Mouse (Mus musculus) layer of hippocampus, adult 11-12 months (tissue): Measurements from ENCODE around the gene Sox14.

Experiments used
- DNase-seq: peaks from one replicate; pipeline ENCODE4 v3.0.0; 2022; ENCODE audit warnings: low spot score

Gene Sox14

DNA sequence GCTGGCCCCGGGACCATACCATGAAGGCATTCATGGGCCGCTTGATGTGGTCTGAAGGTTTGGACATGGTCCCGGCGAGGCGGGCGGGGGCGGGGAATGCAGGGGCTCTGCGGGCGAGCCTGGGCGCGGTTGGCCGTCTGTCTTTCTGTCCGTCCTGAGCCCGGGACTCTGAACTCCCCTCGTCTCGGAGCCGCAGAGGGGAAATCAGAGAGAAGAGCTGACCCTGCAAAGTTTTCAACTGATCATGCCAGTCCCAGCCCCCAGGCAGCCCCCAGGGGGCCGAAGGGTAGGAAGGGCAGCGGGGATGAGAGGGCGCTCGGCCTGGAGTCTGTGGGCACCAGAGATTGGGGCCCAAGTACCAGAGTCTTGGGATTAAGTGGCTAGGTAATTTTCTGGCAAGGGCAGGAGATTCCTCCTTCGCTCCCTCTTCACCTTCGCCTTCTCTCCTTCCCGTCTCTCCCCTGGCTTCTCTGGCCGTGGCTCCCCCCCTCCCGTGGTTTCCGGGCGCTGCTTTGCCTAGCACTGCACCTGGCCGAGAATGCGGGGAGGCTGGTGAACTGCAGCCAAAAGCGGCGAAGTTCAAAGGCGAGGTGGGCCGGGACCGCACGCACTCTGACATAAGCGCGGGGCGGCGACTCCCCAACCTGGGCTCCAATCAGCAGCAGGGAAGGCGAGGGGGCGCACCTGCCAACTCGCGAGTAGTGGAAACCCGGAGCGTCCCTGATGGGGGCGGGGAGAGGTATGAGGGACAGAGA lies at the start of gene Sox14:
Gene Sox14, minus strand, starts transcription at position 553 of the 755 bp plus-strand sequence.
- no peak for DNase-seq

DNA sequence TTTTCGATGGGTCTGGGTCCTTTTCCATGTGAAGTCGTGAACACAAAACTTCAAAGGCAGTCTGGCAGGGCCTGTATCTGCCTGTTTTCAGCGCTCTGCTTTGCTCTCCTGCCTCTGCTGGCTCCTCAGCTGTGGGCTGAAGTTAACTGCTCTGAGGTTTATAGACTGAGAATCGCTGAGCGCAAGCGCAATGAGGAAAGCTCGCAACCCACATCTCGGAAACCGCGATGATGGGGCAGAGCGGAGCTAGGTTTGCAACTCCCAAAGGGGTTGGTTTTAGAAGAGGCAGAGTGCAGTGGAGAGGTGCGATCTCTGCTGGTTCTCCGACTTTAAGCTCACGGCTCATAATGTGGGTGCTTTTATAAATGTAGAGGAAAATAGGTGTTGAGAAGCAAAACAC lies 3.3 kb upstream of the Sox14 start:
- no peak for DNase-seq

DNA sequence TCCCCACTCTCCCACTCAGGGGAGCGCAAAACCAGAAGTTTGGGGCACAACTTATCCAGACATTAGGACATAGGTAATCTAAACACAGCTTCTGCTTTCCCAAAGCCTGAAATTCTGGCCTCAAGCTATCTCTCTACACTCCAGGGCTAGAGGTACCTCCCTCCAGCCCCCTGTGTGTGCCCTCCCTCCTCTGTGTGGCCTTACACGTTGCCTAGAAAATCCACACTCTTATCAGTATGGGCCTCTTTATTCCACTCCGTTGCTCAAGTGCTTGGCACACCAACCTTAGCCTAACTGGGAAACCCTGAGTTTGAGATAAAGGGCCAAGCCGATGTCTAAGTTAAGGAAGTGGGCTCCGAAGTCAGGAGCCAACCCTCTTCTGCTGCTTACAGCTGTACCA lies 2.6 kb upstream of the Sox14 start:
- DNase-seq = no peak

DNA sequence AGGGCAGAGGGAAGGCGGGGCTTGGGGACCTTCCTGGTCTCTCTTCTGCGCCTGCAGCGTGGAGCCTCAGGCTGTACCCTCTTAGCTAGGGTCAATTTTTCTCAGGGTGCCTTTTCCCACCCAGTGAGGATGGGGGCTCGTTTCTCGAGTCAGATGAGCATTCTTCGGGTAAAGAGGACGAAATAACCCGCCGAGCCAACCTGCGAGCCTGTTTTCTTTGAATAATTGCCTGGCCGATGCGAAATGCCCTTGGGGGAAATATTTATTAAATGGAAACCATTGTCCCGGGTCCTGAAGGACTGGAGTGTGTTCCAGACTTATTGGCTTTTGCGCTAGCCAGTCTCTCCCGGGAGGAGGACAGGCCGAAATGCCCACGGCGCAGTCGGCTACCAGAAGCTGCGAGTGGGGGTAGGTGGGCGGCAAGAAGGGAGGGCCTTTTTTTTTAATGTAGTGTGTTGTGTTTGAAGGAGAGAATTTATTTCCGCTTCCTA lies 1.1 kb upstream of the Sox14 start:
- DNase-seq = no peak

DNA sequence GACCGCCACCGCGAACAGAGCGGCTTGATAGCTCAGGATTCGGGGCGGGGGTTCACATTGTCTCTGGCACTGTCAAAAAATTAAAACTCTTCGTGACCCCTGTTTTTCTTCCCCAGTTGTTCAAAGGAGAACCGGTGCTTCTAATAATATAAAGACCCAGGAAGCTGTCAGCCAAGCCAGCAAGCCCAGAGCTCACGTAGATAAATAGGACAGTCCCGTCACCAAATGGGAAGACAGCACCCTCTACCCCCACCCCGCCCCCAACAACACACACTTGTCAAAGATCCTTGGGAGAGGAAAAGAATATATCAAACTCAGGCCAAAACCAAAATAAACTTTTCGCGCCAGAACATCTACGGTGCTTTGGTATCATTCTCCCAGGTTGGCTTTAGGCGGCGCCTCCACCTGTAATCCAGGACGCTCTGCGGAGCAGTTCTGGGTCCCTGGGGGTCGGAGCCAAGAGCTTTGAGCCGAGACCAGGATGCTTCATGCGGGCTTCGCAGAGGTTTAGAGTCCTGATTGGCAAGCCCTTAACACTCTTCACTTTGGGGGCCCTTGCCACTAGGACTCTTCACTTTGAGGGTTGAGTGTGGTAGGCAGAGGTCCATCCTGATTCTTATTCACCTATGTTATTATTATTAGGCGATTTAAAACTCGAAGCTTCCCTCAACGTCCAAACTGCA lies 544 bp upstream of the Sox14 start:
- no peak for DNase-seq

DNA sequence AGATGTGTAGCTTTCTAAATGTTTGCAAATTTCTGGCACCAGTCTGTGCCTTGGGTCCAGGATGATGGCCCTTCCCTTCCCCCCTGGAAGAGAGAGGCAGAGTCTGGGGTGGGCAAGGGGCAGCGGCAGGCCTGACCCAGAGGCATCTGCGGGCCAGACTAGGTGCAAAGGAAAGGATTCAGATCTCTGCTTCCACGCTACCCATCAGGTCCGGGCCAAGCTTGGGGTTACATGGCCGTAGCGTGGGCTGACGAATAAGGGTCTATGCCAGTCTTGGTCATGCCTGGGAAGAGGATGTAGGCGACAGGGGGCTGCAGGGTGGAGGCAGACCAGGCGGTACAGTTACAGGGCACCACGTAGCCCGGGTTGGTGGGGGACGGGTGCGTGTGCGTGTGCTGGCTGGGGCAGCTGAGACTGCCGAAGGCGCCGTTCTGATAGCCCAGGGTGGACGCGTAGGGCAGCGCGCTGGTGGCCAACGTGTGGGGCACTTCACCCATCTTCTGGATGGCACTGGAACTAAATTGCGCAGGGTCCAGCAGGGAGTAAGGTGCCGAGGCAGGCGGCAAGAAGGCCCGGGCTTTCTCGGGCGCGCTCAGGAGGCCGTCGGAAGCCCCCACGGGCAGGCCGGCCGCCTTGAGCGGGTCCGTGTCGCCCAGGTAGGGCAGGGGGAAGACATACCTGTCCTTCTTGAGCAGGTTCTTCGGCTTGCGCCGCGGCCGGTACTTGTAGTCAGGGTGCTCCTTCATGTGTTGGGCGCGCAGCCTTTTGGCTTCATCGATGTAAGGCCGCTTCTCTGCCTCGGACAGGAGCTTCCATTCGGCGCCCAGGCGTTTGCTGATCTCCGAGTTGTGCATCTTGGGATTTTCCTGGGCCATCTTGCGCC lies 994 bp downstream of the Sox14 start:
- no peak for DNase-seq

DNA sequence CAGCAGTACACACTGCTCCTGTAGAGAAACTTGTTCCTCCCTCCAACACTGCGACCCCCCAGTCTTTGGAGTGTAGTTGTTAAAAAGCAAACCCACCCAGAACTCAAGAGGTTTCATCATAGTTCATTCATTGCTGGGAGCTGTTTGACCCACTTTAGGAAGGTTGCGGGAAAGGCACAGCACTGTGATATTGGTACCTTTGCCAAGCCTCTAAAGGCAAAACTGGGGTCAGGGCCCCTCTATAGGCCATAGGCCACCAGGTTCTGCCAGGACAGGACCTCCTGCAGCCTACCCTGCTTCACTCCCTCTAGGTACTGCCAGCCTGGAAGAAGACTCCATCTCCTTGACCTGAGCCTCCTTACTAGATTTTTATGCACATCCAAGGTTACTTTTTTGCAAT lies 2.2 kb downstream of the Sox14 start:
- DNase-seq = no peak

DNA sequence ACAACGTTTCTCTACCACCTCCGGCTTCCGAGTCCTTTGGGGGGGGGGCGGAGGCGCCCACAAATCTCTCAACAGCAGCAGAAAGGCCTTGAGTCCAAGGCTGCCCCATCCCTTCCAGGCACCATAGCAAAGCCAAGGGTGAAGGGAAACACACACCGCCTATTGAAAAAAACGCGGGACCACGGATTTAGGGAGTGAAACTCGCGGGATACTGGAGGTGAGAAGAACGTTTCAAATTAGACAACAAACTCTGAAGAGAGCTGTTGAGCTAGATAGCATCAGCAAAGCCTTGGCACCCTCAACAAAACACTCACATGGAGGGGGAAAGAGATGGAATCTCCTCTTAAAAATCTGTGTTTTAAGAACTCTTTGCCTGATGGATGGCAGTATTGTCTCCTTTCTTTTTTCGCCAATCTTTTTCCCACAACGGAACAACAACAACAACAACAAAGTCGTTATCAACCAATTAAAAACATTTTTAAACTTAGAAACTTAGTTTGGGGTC lies 2.8 kb downstream of the Sox14 start:
- no peak for DNase-seq

DNA sequence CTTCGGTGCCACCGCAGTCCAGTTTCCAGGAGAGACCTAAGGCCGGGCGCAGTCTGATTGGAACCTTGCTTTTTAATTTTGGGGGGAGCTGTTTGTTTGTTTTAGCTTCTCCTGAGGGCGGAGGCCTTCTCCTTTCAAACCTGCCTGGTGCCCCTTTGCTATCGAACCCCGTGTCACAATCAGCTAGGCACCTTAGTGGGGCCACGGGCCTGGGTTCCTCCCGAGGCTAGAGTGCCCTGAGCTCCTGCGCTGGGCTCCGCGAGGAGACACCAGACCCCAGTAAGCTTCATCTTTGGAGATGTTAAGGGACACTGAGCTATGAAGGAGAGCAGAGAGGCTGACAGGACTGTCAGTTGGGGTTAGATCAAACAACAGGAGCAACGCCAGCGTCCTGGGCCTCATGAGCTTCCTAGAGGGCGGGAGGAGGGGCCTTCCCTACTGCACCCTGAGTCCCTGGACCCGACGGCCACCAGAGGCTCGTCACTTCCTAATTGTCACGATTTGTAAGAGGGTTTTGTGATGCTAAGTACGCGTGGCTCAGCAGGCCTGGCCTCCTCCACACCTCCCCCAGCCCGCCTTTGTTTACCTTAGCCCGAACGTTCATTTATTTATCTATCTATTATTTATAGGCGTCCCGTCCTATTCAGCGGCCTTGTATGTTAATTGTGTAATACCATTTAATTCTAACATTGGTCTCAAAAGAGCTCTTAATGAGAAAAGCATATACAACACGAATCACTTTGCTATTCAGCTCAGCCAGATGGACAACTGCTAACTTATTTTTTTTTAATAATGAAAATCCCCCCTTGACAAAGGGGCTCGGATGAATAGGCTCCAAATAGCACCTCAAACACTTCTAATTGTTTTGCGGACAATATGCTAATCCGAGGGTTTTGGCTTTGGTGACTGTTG lies 3.5 kb downstream of the Sox14 start:
- no peak for DNase-seq

DNA sequence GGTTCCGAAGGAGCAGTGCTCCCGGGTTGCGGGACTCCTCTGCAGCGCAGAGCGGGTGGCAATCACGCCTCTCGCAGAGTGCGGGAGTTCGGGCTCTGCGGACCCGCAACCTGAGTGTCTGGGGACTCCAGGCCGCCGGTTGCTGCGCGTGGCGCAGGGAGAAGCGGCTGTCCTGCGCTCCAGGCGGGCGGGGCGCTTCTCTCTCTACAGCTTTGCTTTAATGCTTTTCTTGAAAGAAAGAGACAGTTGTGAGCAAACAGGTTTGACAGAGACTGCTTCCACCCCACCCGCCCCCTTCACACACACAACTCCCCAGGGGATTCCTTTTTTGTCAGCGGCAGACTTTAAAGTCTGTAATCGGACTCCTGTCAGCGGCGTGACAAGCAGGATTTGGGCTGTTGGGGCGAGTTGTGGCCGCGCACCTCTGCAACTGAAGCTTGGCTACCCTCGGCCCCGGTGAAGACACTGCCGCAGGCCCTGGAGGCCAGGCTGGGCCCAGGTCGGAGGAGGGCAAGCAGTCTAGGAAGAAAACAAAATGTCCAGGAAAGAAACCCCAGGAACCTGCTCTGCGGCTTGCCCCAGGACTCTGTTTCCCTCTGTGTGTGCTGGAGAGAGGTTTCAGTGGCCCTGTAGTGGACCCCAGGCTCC lies 4.3 kb downstream of the Sox14 start:
- DNase-seq = no peak

DNA sequence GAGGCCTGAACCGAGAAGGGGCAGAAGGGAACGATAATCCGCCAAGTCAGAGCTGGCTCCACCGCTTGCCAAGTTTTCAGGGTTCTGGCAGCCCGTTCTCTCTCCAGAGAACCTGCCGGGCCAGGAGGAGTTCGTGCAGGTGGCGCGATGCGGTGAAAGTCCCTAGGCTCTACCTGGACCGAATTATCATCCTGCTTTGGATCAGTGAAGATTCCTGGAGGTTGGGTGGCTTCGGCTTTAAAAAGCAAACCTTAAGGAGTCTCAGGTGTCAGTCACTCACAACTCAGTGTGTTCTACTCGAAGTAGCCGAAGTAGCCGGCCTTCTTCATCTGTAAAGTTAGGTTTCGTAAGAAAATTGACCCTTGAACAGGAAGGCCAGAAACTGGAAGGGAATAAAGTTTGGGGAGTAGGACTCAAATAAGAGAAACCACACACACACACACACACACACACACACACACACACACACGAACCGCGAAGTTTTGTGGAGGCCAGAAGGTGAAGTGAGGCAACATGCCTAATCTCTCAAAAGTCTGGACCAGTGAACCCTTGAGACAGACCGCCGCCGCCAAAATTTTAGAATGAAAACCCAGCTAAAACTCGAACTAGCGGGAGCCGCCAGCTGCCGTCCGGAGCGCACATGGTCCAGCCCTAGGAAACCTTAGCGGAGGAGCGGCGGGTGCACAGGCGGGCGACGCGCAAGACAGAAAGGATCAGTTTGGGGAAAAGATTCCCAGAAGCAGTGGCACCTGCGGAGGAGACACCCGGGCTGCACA lies 5.0 kb downstream of the Sox14 start:
- DNase-seq = no peak

DNA sequence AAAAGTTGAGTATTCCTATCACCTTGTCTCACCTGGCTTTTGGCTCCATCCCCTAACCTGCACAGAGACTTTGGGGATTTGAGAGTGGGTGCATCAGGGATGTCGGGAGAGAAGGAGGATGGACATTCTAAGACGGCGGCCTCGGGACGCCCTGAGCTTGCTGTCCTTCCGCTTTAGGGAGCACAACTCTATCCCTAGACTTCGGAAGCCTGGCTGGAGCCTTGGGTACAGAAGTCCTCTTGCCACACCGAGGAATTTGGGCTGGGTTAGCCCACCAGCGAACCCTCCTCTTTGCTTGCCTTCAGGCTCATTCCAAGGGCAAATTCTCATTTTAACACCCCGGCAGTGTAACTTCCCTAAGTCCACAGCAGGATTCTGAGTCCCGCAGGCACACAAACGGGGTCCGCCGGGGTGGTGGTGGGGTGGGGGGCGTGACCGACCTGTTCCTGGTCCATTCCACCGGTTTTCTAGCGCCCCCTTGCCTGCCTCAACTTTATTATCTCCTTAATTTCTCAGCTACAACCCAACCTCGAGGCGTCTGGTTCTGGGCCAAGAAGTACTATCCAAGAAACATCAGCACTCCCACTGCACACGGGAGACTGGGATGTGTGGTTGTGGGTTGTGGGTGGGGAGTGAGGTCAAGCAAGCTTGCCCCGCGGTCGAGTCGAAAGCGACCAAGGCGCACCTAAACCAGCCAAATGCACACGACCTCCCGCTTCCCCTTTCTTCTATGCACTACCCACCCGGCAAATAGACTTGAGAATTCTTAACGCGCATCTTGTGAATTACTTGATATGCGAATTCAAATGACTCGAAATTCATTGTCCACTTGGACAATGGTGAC lies 5.8 kb downstream of the Sox14 start:
- DNase-seq = no peak

DNA sequence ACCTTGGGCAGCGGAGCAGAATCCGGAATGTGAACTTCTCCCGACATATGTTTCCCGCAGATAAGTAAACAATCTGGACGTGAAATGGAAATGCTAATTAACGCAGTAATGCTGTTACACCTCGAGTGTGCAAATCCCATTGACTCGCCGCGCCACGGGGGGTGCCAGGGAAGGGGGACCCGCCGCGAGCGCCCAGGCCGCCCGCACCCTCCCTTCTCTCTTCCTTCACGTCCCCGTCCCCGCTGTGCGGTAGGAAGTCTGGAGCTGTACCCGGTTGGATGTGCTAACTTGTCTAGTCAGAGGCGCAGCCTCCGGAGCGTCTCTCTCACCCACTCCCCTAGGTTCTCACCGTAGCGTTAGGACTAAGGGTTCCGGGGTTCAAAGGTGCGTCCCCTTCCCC lies 6.7 kb downstream of the Sox14 start:
- no peak for DNase-seq

DNA sequence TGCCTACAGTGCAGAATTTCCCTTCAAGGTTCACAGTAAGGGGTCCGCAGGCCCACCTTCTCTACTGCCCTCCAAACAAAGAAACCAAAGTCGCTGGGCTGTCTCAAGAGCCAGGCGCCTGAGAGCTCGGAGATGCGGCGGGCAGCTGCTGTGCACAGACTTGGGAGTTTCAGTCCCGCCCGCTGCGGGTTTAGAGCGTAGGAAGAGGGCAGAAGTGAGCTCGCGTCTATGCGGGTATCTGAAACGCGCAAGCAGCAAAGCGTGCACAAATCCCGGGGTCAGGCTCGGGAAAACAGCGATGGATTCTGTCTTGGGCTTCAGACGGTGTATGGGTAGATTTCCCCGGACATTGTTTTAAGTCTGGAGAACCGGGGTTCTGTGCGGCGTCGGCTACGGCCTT lies 7.4 kb downstream of the Sox14 start:
- DNase-seq = no peak

DNA sequence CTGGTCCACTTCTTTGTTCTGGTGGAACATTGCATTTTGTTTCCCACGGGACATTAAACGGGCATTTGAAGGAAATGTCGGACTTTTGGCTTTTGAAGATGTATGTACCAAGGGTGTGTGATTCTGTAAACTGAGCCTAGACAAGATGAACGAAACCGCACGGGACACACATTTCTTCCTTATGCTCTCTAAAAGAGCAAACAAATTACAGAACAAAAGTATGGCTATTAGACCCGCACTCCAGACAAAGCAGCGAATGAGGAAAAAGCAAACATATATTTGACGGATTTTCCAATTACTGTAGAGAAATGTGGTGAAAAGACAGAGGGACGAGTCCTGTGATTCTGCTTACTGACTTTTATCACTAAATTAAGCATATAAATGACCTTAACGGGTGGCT lies 7.9 kb downstream of the Sox14 start:
- no peak for DNase-seq

DNA sequence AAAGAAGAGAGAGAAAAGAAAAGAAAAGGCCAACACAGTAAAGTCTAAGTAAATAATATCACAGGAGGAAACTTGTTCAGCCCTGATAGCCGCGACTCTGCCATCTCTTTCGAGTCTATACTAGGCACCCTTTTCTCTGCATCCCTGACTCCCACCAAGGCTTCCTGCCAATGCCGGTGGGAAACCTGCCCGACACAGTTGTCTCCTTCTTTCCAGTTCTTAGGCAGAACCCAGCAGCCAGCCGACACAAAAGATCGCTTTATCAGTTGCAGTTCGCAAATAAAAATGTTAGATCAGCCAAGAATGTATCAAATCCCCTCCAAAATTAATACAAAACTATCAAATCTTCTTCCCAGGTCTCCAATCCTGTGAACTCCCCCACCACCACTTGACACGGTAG lies 13.0 kb downstream of the Sox14 start:
- no peak for DNase-seq

DNA sequence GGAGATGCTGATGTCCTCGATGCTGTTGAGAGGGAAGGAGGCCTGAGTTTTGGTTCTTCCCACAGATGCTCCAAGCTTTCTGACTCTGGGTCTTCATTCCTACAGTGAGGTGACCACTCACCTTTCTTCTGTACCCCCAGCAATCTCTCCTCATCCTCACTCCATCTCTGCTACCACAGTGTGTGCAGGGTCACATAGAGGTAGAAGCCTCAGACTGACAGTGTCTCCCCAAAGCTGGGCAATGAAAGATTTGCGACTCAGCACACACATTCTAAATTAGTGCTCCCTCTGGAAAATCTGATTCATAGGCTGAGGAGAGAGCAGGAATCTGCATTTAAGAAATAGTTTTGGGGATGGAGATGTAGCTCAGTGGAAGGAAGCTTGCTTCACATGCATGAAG lies 21.5 kb downstream of the Sox14 start:
- DNase-seq = no peak

DNA sequence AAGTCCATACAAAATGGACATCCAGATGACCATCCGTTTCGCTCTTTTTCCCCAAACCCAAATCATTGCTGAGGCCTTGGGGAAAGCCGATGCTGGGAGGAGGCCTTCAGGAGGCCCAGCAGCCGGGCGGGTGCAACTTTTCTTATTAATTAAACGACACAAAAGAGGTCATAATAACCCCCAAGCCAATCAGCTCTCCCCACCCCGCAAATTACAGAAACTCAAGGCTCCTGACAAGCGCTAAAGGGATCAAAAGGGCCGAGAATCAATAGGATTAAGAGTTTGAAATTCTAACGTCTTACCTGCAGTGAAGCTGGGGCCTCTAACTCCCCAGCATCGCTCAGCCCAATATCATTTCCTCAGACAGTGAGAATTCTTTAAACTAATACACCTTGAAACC lies 22.6 kb downstream of the Sox14 start:
- DNase-seq = no peak

DNA sequence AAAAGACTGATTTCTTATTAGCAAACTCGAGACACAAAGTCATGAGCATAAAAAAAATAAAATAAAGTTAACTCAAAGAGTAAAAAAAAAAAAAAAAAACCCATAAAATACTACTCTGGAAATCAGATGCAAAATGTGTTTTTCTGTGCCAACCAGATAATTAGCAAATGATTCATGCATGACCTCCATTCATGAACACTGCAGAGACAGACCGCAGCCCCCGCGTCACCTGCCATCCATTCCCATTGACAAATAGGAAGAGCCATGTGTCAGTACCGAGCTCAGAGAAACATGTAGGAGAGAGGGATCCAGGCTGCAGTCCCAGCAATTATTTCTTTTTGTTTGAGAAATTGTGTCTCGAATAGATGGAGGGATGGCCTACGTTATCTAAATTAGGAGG lies 25.6 kb downstream of the Sox14 start:
- peak; percentile 50 for DNase-seq
